Mouse (Mus musculus) embryonic fibroblast, embryonic 13.5 days (primary cell): ENCODE results near the gene Slc25a11. TPM values are rescaled to one million over a fixed set of nuclear protein-coding genes. Genes with fewer than 3 reads are reported as not detected.

Source experiments
- H3K27ac ChIP-seq: 2 replicates; pipeline ENCODE4 v1.5.1; 2012; ENCODE audit warnings: low read length, control low read depth, inconsistent platforms; ENCODE audit not compliant: insufficient read depth
- H3K4me1 ChIP-seq: 2 replicates; pipeline ENCODE4 v1.6.1; 2011; ENCODE audit warnings: low read length; ENCODE audit not compliant: control insufficient read depth, insufficient read depth
- H3K4me3 ChIP-seq: 2 replicates; pipeline ENCODE4 v1.5.1; 2011; ENCODE audit warnings: mild to moderate bottlenecking, control low read depth, low read length; ENCODE audit not compliant: insufficient read depth
- CTCF ChIP-seq: IDR thresholded peaks from 2 replicates; pipeline ENCODE4 v1.5.1; 2011; ENCODE audit warnings: mild to moderate bottlenecking, control low read depth, low read length, moderate library complexity, borderline replicate concordance; ENCODE audit not compliant: insufficient read depth
- POLR2A ChIP-seq: IDR thresholded peaks from 2 replicates; pipeline ENCODE4 v1.6.1; 2011; ENCODE audit warnings: low read depth, mild to moderate bottlenecking, control low read depth, low read length, moderate library complexity
- polyA plus RNA-seq: library from polyadenylated mRNA; stranded (reverse); fragments of >200 nt; gene quantifications from 2 replicates; pipeline ENCODE4 v1.2.4, GENCODE M21; 2011; ENCODE audit warnings: low read depth; ENCODE audit not compliant: missing spikeins, insufficient read length

Slc25a11 gene
- polyA plus RNA-seq, 1 experiment = 81.1 TPM

DNA sequence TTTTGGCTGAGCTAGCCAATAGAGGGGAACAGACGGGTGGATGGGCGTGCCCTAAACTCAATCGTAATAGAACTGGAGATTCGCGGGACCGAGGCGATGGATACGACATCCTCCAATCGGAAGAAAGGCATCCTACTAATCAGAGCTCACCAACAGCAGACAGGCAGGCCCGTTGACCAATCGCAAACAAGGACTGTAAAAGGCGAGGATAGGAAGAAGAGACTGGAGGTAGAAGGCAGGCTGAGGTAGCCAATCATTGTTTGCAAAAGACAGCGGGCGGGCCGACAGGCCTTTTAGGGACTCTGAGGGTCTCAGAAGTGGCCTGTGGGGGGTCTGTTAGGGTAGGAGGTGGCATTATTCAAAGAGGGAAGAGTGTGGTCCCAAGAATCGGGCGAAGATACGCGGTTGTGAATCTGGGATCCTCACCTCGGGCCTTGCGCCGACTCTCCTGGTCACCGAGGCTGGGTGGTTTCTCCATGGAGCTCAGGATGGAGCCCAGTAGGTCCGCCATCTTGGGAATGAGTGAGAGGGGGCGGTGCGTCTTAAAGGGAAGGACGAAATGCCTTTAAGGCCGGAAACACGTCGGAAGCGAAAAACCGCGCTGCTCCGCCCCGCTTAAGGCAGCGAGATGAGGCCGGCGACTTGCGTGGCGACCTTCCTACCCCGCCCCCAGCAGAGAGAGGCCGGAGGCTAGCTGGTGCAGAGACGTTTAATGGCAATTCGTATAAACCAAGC lies 21.7 kb upstream of the Slc25a11 start, which contains the start of gene Spag7:
Spag7 (minus strand) TSS at position 646 of the 735 bp plus-strand sequence.
- H3K4me1 ChIP-seq = peaks cover 9% of the 10 kb centered on the region
- TF ChIP-seq CTCF (no peak), POLR2A (peak; percentile 68)
- H3K27ac ChIP-seq = peak within 1 kb of the TSS; percentile 97
- peak within 1 kb of the TSS; percentile 65 for H3K4me3 ChIP-seq

DNA sequence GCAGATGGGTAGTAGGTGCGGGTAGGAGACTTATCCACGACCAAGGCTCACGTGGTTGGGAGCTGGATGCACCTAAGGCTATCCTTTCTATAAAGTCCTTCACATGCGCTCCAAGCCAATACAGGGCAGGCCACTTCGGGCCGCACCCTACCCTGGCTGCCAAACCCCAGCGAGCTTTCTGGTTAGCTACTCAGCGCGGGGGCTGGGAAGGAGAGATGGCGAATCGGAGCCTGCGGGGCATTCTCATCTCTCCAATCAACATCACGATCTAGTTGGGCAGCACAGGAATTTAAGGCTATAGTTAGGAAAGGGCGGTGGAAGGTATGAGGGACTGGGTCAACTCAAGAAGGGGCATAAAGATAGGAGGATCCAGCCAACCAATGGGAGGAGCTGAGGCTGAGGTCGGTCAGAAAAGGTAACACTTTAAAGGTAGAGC lies 21.1 kb upstream of the Slc25a11 start:
- H3K4me1 ChIP-seq = peaks cover 9% of the 10 kb centered on the region
- H3K4me3 ChIP-seq = peak overlapping the region; percentile 37
- peak overlapping the region; percentile 91 for H3K27ac ChIP-seq
- TF ChIP-seq CTCF (no peak), POLR2A (peak; percentile 88)

DNA sequence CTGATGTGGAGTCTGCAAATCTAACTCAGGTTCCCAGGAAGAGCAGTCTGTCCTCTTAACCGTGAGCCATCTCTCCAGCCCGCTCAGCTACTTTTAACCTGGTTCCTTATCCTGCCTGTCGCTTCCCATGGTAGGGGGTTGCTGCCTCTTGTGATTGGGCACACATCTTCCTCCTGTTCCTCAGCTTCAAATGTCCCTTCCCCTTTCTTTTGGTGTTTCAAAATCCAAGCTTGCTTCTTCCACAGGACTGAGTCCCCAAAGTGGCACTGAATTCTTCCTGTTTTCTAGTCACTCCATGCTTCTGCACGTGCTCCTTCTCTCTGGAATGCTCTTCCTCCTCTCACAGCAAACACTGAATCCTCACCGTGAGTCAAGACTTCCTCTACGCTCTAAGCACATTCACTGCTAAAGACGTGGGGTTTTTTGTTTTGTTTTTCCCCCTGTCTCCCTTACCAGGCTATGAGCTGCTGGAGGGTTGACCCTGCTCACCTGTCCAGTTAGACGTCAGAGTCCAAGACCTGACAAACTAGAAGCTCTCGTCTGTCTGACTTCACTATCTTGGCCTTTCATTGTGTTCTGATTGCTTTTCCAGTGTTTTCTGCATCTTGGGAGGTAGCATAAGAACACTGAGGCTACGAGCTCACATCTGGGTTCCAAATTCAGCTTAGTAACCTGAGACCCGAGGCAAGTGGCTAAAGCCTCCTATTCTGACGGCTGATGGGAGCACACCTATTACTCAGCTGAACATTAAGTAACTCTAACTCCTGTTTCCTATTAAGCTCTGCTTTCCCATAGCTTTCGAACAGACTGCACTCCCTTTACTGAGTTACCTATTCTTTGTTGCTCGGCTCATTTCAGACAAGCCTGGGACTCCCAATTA lies 20.2 kb upstream of the Slc25a11 start:
- Histone ChIP-seq H3K4me1 (peaks cover 9% of the 10 kb centered on the region), H3K4me3 (peak overlapping the region; percentile 37), H3K27ac (peak overlapping the region; percentile 91)
- TF ChIP-seq CTCF (no peak), POLR2A (no peak)

DNA sequence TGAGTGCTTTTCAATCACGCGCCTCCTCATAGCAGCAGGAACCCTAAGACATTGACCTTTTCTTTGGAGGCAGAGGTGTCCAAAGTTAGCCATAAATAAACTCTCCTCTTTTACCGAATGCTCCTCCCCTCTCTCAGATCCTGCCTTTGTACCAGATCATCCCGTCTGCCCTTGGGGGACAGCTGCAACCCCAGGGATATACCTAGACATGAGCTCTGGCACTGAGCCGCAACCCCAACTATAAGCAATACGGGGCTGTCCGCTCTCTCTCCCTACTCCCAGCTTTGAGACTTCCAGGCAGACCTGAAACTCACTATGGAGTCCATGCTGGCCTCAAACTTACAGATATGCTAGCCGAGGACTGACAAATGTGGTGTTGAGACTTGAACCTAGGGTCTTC lies 19.4 kb upstream of the Slc25a11 start:
- Histone ChIP-seq H3K27ac (no peak overlapping the region), H3K4me1 (peaks cover 6% of the 10 kb centered on the region), H3K4me3 (no peak overlapping the region)
- no peak for TF ChIP-seq CTCF
- no peak for TF ChIP-seq POLR2A

DNA sequence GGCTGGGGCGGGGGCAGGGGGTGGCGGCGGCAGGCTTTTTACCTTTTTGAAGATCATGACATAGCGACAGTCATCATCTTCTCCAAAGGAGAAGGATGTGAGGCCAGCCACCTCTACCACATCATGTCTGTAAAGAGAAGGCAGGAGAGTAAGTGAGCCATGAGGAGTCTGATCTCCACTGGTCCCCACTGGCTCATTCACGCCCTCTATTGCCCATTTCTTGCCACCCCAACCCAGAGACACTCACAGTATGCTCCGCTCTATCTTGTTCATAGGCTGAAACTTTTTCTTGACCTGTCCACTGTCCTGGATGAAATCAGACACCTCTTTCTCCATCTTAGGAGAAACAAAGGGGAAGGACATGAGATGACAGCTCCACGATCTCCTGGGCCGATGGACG lies 17.5 kb upstream of the Slc25a11 start:
- H3K4me3 ChIP-seq = no peak overlapping the region
- TF ChIP-seq POLR2A (no peak), CTCF (no peak)
- H3K27ac ChIP-seq = no peak overlapping the region
- peaks cover 6% of the 10 kb centered on the region for H3K4me1 ChIP-seq

DNA sequence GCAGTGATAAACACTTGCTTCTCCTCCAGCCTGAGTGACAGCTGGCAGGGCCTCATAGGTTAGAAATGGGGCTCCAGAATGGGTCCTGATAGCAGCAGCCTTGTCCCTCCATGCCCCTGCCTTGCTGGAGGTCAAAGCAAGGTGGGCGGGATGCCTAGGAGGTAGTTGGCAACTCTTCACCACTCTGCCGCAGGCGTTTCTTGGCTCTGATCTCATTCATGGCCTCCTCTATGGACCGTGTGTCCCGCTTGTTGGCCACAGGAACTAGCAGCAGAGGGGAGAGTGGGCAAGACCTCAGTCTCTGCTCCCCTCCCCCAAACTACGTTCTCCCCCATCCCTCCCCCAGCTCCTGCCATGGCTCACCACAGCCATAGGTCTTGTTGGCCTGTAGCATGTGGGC lies 16.7 kb upstream of the Slc25a11 start:
- peaks cover 10% of the 10 kb centered on the region for H3K4me1 ChIP-seq
- TF ChIP-seq POLR2A = no peak
- TF ChIP-seq CTCF = no peak
- H3K4me3 ChIP-seq = no peak overlapping the region
- no peak overlapping the region for H3K27ac ChIP-seq

DNA sequence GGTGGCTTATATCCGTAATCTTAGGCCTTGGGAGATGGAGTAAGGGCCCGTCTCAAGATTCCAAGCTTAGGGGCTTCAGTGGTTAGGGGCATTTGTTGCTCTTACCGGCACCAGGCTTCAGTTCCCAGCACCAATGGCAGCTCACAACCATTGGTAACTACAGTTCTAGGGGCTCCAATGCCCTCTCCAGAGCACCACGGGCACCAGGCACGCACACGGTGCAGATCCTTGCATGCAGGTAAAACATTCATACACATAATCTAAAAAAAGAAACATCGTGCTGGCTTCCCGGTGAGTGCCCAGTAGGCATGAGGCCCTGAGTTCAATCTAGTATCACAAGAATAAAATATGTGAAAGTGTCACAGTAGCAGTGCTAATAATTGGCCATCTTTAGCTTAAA lies 15.8 kb upstream of the Slc25a11 start:
- no peak overlapping the region for H3K27ac ChIP-seq
- H3K4me3 ChIP-seq = no peak overlapping the region
- TF ChIP-seq CTCF = no peak
- no peak for TF ChIP-seq POLR2A
- peaks cover 16% of the 10 kb centered on the region for H3K4me1 ChIP-seq

DNA sequence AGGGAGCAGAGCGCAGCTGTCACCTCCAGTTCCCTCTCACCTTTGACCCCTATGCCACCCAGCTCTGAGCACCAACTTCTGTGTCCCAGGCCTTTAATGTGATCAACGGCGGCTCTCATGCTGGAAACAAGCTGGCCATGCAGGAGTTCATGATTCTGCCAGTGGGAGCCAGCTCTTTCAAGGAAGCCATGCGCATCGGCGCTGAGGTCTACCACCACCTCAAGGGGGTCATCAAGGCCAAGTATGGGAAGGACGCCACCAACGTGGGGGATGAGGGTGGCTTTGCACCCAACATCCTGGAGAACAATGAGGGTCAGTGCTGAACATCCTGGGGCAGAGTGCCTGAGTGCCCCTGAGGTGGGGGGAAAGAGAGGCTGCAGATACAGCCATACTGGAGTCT lies 13.3 kb upstream of the Slc25a11 start:
- TF ChIP-seq CTCF (no peak), POLR2A (no peak)
- Histone ChIP-seq H3K4me3 (no peak overlapping the region), H3K4me1 (peaks cover 14% of the 10 kb centered on the region), H3K27ac (no peak overlapping the region)

DNA sequence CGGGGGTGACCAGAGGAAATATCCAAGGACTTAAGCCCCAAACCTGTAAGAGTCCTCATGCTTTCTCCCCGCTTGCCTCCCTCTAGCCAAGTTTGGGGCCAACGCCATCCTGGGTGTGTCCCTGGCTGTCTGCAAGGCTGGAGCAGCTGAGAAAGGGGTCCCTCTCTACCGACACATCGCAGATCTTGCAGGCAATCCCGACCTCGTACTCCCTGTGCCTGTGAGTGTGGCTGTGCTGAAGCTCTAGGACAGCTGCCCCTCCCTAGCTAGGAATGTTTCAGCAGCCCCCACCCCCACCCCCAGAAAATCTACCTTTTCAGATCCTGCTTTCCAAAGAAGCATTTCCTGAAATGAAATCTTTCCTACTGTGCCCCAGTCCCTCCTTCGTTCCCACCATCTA lies 11.7 kb upstream of the Slc25a11 start:
- Histone ChIP-seq H3K4me1 (peaks cover 14% of the 10 kb centered on the region), H3K4me3 (no peak overlapping the region), H3K27ac (no peak overlapping the region; the same call in 1 of the 2 replicates)
- TF ChIP-seq POLR2A = no peak
- no peak for TF ChIP-seq CTCF

DNA sequence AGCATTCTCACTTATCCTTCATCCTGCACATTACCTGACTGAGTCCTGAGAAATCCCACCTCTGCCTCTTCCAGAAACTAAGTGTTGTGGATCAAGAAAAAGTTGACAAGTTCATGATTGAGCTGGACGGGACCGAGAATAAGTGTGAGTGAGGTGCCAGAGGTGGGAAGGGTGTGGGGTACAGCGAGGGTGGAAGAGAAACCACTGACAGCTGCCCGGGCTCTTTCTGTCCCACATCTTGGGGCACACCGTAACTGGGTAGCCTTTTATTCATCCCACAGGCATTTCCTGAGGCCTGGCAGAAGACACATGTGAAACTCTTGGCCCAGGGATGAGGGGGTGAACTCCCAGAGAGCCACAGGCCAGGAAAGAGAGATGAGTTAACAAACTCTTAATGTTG lies 11.2 kb upstream of the Slc25a11 start:
- no peak overlapping the region; the same call in 1 of the 2 replicates for H3K27ac ChIP-seq
- H3K4me3 ChIP-seq = no peak overlapping the region
- TF ChIP-seq CTCF (no peak), POLR2A (no peak)
- peaks cover 14% of the 10 kb centered on the region for H3K4me1 ChIP-seq
